Mouse (Mus musculus) neural tube, embryonic 15.5 days (tissue): ENCODE results near the gene Sdc1. TPM values are rescaled to one million over a fixed set of nuclear protein-coding genes. Genes with fewer than 3 reads are reported as not detected.

Experiments
- ATAC-seq: fragments of 200-750 bp; cut with Nextera tagmentation; 2 replicates; pipeline ENCODE4 v1.8.0; 2017; ENCODE audit warnings: mild to moderate bottlenecking, moderate TSS enrichment, moderate library complexity; ENCODE audit not compliant: low FRiP score
- H3K27ac ChIP-seq: fragments of 300-500 bp; sonication (generic); replicated peaks from 2 replicates; pipeline ENCODE4 v1.5.1; 2015; ENCODE audit warnings: mild to moderate bottlenecking, inconsistent platforms
- H3K27me3 ChIP-seq: fragments of 300-500 bp; sonication (generic); replicated peaks from 2 replicates; pipeline ENCODE4 v1.6.1; 2015; ENCODE audit warnings: inconsistent platforms
- H3K36me3 ChIP-seq: fragments of 300-500 bp; sonication (generic); 2 replicates; pipeline ENCODE4 v1.6.1; 2015; ENCODE audit warnings: inconsistent platforms
- H3K4me1 ChIP-seq: fragments of 300-500 bp; sonication (generic); 2 replicates; pipeline ENCODE4 v1.6.1; 2015; ENCODE audit warnings: inconsistent platforms
- H3K4me2 ChIP-seq: fragments of 300-500 bp; sonication (generic); 2 replicates; pipeline ENCODE4 v1.6.1; 2015; ENCODE audit warnings: inconsistent platforms, mild to moderate bottlenecking, moderate library complexity
- H3K4me3 ChIP-seq: fragments of 300-500 bp; sonication (generic); replicated peaks from 2 replicates; pipeline ENCODE4 v1.5.1; 2015; ENCODE audit warnings: mild to moderate bottlenecking, inconsistent platforms
- H3K9ac ChIP-seq: fragments of 300-500 bp; sonication (generic); replicated peaks from 2 replicates; pipeline ENCODE4 v1.6.1; 2015; ENCODE audit warnings: mild to moderate bottlenecking, inconsistent platforms
- H3K9me3 ChIP-seq: fragments of 300-500 bp; sonication (generic); replicated peaks from 2 replicates; pipeline ENCODE4 v1.6.1; 2016; ENCODE audit warnings: inconsistent platforms
- WGBS: fragments of 180-500 bp; shearing (Covaris S2); methylation state at CpG from one replicate; pipeline ENCODE4 v1.1.7; 2015; ENCODE audit warnings: mixed read lengths; 5-methylcytosine and 5-hydroxymethylcytosine counted together
- polyA plus RNA-seq: library from polyadenylated mRNA; unstranded; fragments of >200 nt; fragmentation: Nextera tagmentation; extraction: Ambion mirVana; gene quantifications from 2 replicates; pipeline ENCODE4 v1.2.1, GENCODE M21; 2015

The Sdc1 gene
- polyA plus RNA-seq, 1 experiment from 2014 or later, result 15.0 TPM

DNA sequence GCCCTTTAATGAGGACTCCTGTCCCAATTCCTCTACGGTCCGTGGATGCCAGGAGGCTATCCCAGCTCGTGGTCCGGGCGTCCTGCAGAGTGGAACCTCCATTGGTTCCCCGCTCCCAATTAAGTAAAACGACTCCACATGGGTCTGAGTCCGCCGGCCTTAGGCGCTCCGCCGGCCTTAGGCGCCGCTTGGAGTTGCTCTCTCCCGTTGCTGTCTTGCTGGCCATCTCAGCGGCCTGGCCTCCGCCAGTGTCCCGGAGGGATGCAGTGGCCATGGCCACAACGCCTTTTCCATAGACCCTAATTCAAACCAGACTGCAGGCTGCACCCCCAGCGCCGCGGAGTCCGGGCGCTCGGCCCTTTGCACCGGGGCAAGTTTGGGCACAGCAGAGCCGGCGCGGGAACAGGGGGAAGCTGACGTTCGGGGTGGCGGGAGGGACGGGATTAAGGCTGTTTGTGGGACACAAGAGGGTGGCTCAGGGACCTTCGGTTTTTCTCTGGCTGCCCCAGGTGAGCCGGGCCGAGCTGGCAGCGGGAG, 789 bp downstream of the Sdc1 start:
- peaks cover 24% of the 10 kb centered on the region for H3K4me1 ChIP-seq
- peak overlapping the region; percentile 66 for H3K4me3 ChIP-seq
- H3K4me2 ChIP-seq, result peak overlapping the region; percentile 100
- no peaks in the 10 kb centered on the region for H3K27me3 ChIP-seq
- WGBS, result under 1% methylated on average over 37 of the region's 37 CpGs
- ATAC-seq, result peak; percentile 2; the same call in 1 of the 2 replicates
- H3K9me3 ChIP-seq, result no peaks in the 10 kb centered on the region
- H3K27ac ChIP-seq, result peak overlapping the region; percentile 77
- H3K9ac ChIP-seq, result peak overlapping the region; percentile 68
- no peaks in the 10 kb centered on the region for H3K36me3 ChIP-seq

DNA sequence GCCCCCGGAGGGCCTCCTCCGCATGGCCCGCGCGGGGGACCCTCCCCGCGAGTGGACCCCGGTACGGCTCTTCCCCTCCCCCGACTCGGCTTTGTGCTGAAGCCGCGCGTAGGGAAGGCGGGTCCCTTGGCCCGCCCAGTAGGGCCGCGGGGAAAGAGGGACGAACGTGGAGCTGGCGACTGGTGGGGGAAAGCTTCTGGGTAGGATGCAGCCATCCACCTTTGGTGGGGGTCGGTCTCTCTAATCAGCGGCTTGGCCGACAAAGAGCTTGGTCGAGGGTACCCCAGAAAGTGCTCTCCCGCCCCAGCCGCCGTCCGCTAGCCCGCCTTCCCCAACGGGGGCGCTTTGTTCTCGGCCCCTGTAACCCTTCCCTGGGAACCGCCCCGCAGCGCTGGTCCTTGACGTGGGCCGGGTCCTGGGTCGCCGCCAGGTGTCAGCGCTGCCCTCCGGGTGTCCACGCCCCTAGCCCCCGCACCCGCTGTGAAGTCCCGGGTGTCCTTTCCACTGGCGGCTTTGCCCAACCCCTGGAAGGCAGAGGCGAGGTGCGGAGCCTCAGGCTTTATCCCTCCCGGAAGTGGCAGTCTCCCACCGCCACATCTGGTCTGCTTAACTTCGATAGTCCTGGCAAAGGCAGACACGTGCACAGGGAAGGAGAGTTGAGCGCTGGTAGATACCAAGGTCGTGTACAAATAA, 1.5 kb downstream of the Sdc1 start:
- peak overlapping the region; percentile 68 for H3K9ac ChIP-seq
- H3K4me1 ChIP-seq, result peaks cover 24% of the 10 kb centered on the region
- peak overlapping the region; percentile 100 for H3K4me2 ChIP-seq
- WGBS, result under 1% methylated on average over 54 of the region's 55 CpGs
- H3K27me3 ChIP-seq, result no peaks in the 10 kb centered on the region
- H3K27ac ChIP-seq, result peak overlapping the region; percentile 77
- H3K9me3 ChIP-seq, result no peaks in the 10 kb centered on the region
- peak; percentile 40 for ATAC-seq
- H3K36me3 ChIP-seq, result no peaks in the 10 kb centered on the region
- H3K4me3 ChIP-seq, result peak overlapping the region; percentile 66

GRCm38 (mm10) chr12:8773336-8773735, 2.2 kb downstream of the Sdc1 start:
- Histone ChIP-seq H3K9ac (peak overlapping the region; percentile 68; the same call in 1 of the 2 replicates), H3K9me3 (no peaks in the 10 kb centered on the region), H3K36me3 (no peaks in the 10 kb centered on the region), H3K4me2 (peak overlapping the region; percentile 100), H3K4me1 (peaks cover 24% of the 10 kb centered on the region), H3K27me3 (no peaks in the 10 kb centered on the region), H3K27ac (no peak overlapping the region), H3K4me3 (peak overlapping the region; percentile 66)
- ATAC-seq, result no peak
- 27% methylated on average over 6 of the region's 6 CpGs for WGBS

DNA sequence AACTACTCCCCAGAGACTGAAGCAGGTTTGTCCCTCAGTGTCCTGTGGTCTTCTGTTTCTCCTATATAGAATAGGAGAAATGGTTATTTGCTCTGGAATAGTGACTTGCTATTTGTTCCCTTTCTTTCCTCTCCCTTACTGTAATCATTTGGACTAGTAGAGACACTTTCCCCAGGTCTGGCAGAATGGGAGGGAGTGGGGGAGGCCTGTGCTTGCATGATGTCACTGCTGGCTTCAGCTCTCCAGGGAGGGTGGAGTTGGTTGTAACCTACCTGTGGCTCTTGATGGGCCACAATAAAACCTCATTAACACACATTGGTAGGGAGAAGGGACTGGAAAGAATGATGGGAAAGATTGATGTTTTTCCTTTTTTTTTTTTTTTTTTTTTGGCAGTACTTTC, 3.1 kb downstream of the Sdc1 start:
- Histone ChIP-seq H3K4me3 (no peak overlapping the region), H3K36me3 (no peaks in the 10 kb centered on the region), H3K9me3 (no peaks in the 10 kb centered on the region), H3K27ac (no peak overlapping the region), H3K27me3 (no peaks in the 10 kb centered on the region), H3K9ac (no peak overlapping the region), H3K4me1 (peaks cover 24% of the 10 kb centered on the region), H3K4me2 (no peak overlapping the region)
- no peak for ATAC-seq

DNA sequence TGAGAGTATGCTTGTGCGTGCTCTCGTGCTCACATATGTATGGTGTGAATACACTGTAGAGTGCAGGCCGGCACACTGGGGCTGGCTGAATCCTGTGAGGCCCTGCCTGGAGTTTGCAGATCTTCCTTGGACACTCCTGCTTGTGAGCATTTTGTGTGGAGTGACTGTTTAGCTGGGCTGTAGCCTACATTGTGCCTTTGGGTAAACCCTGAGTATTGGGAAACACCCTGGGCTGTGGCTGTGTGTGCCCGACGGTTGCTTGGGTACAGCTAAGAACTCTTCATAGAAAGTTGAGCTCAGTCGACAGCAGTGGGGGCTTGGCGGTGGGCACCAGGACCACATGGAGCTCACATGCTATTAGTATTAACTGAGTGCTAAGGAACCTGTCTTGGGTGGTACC, 5.1 kb downstream of the Sdc1 start:
- no peak overlapping the region for H3K4me2 ChIP-seq
- peaks cover 19% of the 10 kb centered on the region for H3K4me1 ChIP-seq
- no peak overlapping the region for H3K9ac ChIP-seq
- H3K36me3 ChIP-seq, result no peaks in the 10 kb centered on the region
- no peaks in the 10 kb centered on the region for H3K9me3 ChIP-seq
- no peaks in the 10 kb centered on the region for H3K27me3 ChIP-seq
- H3K27ac ChIP-seq, result no peak overlapping the region
- 91% methylated on average over 7 of the region's 7 CpGs for WGBS
- H3K4me3 ChIP-seq, result no peak overlapping the region
- ATAC-seq, result no peak

DNA sequence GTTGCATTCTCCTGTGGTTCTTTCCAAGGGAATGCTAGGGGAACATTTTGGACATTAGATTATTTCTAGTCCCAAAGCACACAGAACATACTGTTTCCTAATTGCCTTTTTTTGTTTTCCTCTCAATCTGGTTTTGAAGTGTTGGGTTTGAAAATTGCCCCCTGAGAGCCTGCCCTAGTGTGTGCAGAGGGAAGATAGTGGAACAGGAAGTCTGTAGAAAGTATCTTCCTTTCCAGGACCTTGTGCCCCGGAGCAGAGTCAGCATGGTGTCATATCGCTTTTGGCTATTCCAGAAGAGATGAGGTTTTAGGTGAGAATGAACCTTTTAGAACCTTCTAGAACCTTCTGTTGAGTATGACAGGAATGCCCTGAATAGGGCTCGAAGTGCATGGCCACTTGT, 5.6 kb downstream of the Sdc1 start:
- H3K36me3 ChIP-seq, result no peaks in the 10 kb centered on the region
- H3K9me3 ChIP-seq, result no peaks in the 10 kb centered on the region
- no peak overlapping the region for H3K9ac ChIP-seq
- ATAC-seq, result no peak
- peaks cover 19% of the 10 kb centered on the region for H3K4me1 ChIP-seq
- H3K4me3 ChIP-seq, result no peak overlapping the region
- no peak overlapping the region for H3K27ac ChIP-seq
- H3K27me3 ChIP-seq, result no peaks in the 10 kb centered on the region
- 89% methylated on average over 3 of the region's 3 CpGs for WGBS
- no peak overlapping the region for H3K4me2 ChIP-seq

GRCm38 (mm10) chr12:8778106-8778505, 7.0 kb downstream of the Sdc1 start:
- no peak overlapping the region for H3K4me3 ChIP-seq
- no peaks in the 10 kb centered on the region for H3K9me3 ChIP-seq
- 93% methylated on average over 7 of the region's 7 CpGs for WGBS
- H3K27me3 ChIP-seq, result no peaks in the 10 kb centered on the region
- no peak overlapping the region for H3K4me2 ChIP-seq
- ATAC-seq, result no peak
- H3K9ac ChIP-seq, result no peak overlapping the region
- no peaks in the 10 kb centered on the region for H3K36me3 ChIP-seq
- peaks cover 10% of the 10 kb centered on the region for H3K4me1 ChIP-seq
- H3K27ac ChIP-seq, result no peak overlapping the region

DNA sequence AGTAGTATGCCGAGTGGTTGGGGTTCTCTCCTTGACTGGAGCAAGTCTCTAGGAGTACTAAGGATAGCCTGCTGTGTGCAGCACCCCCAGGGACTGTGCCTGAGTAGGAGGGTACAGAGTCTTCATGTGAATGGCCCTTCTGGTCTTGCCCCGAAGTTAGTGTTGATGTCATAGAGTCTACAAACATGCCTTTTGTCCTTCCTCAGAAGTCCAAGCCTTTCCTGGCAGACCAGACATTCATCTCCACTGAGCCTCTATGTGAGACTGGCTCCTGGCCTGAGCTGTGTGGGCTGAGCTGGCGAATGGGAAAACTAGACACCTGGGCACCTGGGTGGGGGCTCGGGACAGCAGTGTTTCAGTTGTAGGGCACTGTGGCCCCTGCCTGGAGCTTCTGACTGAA, 8.7 kb downstream of the Sdc1 start:
- Histone ChIP-seq H3K36me3 (no peaks in the 10 kb centered on the region), H3K27me3 (no peaks in the 10 kb centered on the region), H3K9ac (no peak overlapping the region), H3K4me2 (no peak overlapping the region), H3K4me3 (no peak overlapping the region), H3K27ac (no peak overlapping the region), H3K4me1 (no peaks in the 10 kb centered on the region), H3K9me3 (no peaks in the 10 kb centered on the region)
- 79% methylated on average over 4 of the region's 4 CpGs for WGBS
- no peak for ATAC-seq

DNA sequence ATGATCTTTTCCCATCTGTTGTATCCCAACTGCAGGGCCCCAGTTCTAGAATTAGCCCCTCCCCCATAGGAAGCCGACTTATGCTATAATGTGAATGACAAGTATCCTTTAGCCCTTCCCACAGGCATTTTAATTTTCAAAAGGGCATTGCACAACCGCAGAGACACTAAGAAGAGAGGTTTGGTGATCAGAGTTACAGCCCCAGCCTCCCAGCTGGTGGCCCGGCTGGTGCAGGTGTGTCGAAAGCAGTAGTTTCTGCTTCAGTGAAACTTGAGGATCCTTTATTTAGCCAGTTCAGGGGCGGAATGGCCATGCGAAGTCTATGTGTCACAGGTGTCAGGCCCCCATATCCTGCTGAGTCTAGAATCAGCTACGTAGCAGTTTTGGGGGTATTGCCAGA, 10.0 kb downstream of the Sdc1 start:
- H3K4me3 ChIP-seq, result no peak overlapping the region
- H3K9me3 ChIP-seq, result no peaks in the 10 kb centered on the region
- H3K9ac ChIP-seq, result no peak overlapping the region
- H3K4me1 ChIP-seq, result no peaks in the 10 kb centered on the region
- H3K4me2 ChIP-seq, result no peak overlapping the region
- no peaks in the 10 kb centered on the region for H3K36me3 ChIP-seq
- no peak for ATAC-seq
- H3K27me3 ChIP-seq, result no peaks in the 10 kb centered on the region
- WGBS, result 76% methylated on average over 7 of the region's 7 CpGs
- no peak overlapping the region for H3K27ac ChIP-seq

DNA sequence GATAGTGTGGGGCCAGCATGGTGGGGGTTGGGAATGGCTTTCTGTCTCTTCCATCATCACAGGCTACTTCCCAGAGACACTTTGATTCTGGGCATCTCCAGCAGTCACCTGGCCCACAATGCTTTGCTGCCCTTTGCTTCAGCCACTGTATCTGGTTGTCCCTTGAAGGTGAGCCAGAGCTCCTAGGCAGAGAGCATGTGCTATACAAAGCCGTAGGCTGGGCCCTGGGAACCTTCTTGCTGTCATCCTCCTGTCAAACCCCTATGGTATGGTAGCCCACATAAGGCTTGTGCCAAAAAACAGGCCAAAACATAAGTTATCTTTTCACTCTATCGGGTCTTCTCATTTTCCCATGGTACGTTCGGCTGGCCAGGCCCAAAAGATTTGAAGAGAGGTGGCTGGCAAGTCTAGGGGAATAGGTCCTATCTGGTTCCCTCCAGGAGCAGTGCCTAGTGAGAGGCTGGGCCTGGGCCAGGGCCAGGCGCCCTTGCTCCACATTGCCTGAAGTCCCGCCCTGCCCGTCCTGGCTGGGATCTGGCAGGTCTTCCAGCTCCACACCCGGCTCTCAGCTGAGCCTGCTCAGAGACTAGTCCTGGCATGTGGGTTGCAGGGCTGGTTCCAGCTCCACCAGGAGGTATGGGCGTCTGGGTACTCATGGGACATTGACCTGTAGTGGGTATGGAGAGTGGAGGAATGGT, 10.7 kb downstream of the Sdc1 start:
- Histone ChIP-seq H3K4me1 (no peaks in the 10 kb centered on the region), H3K27ac (no peak overlapping the region), H3K4me2 (no peak overlapping the region), H3K27me3 (no peaks in the 10 kb centered on the region), H3K4me3 (no peak overlapping the region), H3K9ac (no peak overlapping the region), H3K9me3 (no peaks in the 10 kb centered on the region), H3K36me3 (no peaks in the 10 kb centered on the region)
- WGBS, result 84% methylated on average over 9 of the region's 9 CpGs
- ATAC-seq, result no peak

GRCm38 (mm10) chr12:8782565-8782964, 11.4 kb downstream of the Sdc1 start:
- 88% methylated on average over 3 of the region's 3 CpGs for WGBS
- no peak overlapping the region for H3K4me3 ChIP-seq
- H3K9ac ChIP-seq, result no peak overlapping the region
- ATAC-seq, result no peak
- no peaks in the 10 kb centered on the region for H3K9me3 ChIP-seq
- H3K4me1 ChIP-seq, result no peaks in the 10 kb centered on the region
- H3K4me2 ChIP-seq, result no peak overlapping the region
- no peak overlapping the region for H3K27ac ChIP-seq
- no peaks in the 10 kb centered on the region for H3K36me3 ChIP-seq
- no peaks in the 10 kb centered on the region for H3K27me3 ChIP-seq

DNA sequence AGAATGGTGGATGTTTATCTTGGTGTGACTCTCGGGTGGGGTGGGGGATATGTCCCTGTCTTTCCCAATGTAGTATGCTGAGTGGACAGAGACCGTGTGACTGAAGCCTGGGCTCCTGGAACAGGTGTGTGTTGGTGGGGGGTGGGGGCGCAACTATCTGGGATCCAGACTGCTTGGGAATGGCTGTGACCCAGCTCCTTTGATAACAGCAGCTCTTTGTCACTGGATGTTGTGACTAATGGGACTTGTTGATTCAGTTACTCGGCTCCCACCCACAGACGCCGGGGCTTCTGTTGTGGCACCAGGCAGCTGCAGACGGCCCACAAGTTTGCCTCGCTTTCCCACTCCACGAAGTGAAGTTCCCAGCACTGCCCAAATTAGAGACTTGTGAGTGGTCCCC, 13.1 kb downstream of the Sdc1 start:
- 62% methylated on average over 9 of the region's 9 CpGs for WGBS
- Histone ChIP-seq H3K4me2 (no peak overlapping the region), H3K4me3 (no peak overlapping the region), H3K36me3 (no peaks in the 10 kb centered on the region), H3K9me3 (no peaks in the 10 kb centered on the region), H3K27ac (no peak overlapping the region), H3K9ac (no peak overlapping the region), H3K27me3 (no peaks in the 10 kb centered on the region), H3K4me1 (no peaks in the 10 kb centered on the region)
- ATAC-seq, result no peak
